1 mouse cellular context compared by ENCODE assay signal in the genomic region with DNA sequence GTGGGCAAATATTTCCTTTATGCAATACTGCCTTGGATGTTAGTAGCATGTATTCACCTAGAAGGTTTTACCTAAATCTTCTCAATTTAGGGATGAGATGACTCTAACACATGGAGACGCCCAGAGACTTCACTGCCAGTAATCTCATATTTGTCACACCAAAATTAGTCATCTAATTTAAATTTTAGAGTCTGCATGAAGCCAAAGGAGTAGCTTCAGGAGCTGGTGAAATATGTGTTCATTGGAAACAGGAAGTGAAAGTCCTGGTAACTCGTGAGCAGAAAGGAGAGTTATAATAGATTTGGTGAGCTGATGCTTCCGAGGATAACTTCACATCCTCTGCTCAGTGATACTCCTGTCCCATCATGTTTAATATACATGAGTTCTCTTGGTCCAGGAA.
TF ChIP-seq lines count a peak whose summit lies in the region.

No protein-coding gene starts in this region.

TF ChIP-seq in MEL, 35 proteins besides CTCF, POLR2A, EP300 and RAD21:
- no peak for TF ChIP-seq MYC (IDR thresholded peaks at IDR 0.05; ENCODE audit: low read depth, low read length)
- no peak for TF ChIP-seq USF2 (IDR thresholded peaks at IDR 0.05; ENCODE audit: borderline replicate concordance in 1 of 2, insufficient read depth in 1 of 2, low read depth in 1 of 2, low read length in 2 of 2)
- TF ChIP-seq NRF1 (IDR thresholded peaks at IDR 0.05; ENCODE audit: insufficient read depth, low read depth, low read length, poor library complexity, severe bottlenecking) = no peak
- peak; percentile 70; the same call in 1 of the 2 replicates for TF ChIP-seq ELF1 (IDR thresholded peaks at IDR 0.05; ENCODE audit: low read depth, low read length)
- no peak for TF ChIP-seq UBTF (IDR thresholded peaks at IDR 0.05; ENCODE audit: borderline replicate concordance, insufficient read depth, low read depth, low read length)
- no peak; the same call in 1 of the 2 replicates for TF ChIP-seq RCOR1 (IDR thresholded peaks at IDR 0.05; ENCODE audit: low read depth, low read length)
- TF ChIP-seq ZNF384 (IDR thresholded peaks at IDR 0.05; ENCODE audit: low read depth, low read length) = no peak
- no peak for TF ChIP-seq ZMIZ1 (IDR thresholded peaks at IDR 0.05; ENCODE audit: low read depth, low read length)
- no peak for TF ChIP-seq MAZ (IDR thresholded peaks at IDR 0.05; ENCODE audit: low read depth, low read length)
- no peak for TF ChIP-seq USF1 (IDR thresholded peaks at IDR 0.05; ENCODE audit: low read depth, low read length)
- peak; percentile 37; the same call in 1 of the 2 replicates for TF ChIP-seq BHLHE40 (IDR thresholded peaks at IDR 0.05; ENCODE audit: borderline replicate concordance, low read depth, low read length)
- TF ChIP-seq ZC3H11A (IDR thresholded peaks at IDR 0.05; ENCODE audit: low read depth, low read length) = no peak
- TF ChIP-seq MAX (IDR thresholded peaks at IDR 0.05; ENCODE audit: low read length) = 0 out of 2 replicates have a peak, but pooled peaks have one; percentile 13
- TF ChIP-seq ZKSCAN1 (IDR thresholded peaks at IDR 0.05; ENCODE audit: low read depth, low read length) = no peak
- no peak for TF ChIP-seq HCFC1 (IDR thresholded peaks at IDR 0.05; ENCODE audit: low read depth, low read length)
- peak; percentile 25 for TF ChIP-seq SIN3A (IDR thresholded peaks at IDR 0.05; ENCODE audit: low read length)
- no peak for TF ChIP-seq POLR2AphosphoS2 (IDR thresholded peaks at IDR 0.05; ENCODE audit: low read length)
- TF ChIP-seq MYB (IDR thresholded peaks at IDR 0.05; ENCODE audit: low read depth, low read length) = no peak
- TF ChIP-seq MAFK (IDR thresholded peaks at IDR 0.05; ENCODE audit: borderline replicate concordance, low read depth, low read length) = no peak
- 0 out of 2 replicates have a peak, but pooled peaks have one; percentile 26 for TF ChIP-seq NELFE (IDR thresholded peaks at IDR 0.05; ENCODE audit: low read depth, low read length)
- TF ChIP-seq MEF2A (IDR thresholded peaks at IDR 0.05; ENCODE audit: extremely low read depth, insufficient replicate concordance, low read depth, low read length, poor library complexity, severe bottlenecking) = no peak
- no peak for TF ChIP-seq SMC3 (IDR thresholded peaks at IDR 0.05; ENCODE audit: low read depth, low read length)
- no peak for TF ChIP-seq E2F4 (IDR thresholded peaks at IDR 0.05; ENCODE audit: borderline replicate concordance, low read depth, low read length)
- TF ChIP-seq KAT2A (conservative IDR thresholded peaks at IDR 0.05; ENCODE audit: low read depth, low read length) = no peak
- TF ChIP-seq CHD2 (IDR thresholded peaks at IDR 0.05; ENCODE audit: low read length) = no peak
- no peak for TF ChIP-seq CHD1 (IDR thresholded peaks at IDR 0.05; ENCODE audit: low read depth, low read length)
- TF ChIP-seq TAL1 (IDR thresholded peaks at IDR 0.05; ENCODE audit: low read length) = no peak
- no peak for TF ChIP-seq JUND (IDR thresholded peaks at IDR 0.05; ENCODE audit: low read depth, low read length)
- no peak for TF ChIP-seq GATA1 (IDR thresholded peaks at IDR 0.05; ENCODE audit: low read depth, low read length)
- TF ChIP-seq TBP (IDR thresholded peaks at IDR 0.05; ENCODE audit: low read depth, low read length) = 0 out of 2 replicates have a peak, but pooled peaks have one; percentile 36
- 0 out of 2 replicates have a peak, but pooled peaks have one; percentile 10 for TF ChIP-seq ETS1 (IDR thresholded peaks at IDR 0.05; ENCODE audit: low read depth, low read length)
- TF ChIP-seq GABPA (IDR thresholded peaks at IDR 0.05; ENCODE audit: low read depth, low read length) = no peak
- TF ChIP-seq POLR2AphosphoS5 (IDR thresholded peaks at IDR 0.05; ENCODE audit: borderline replicate concordance, low read depth, low read length) = no peak
- no peak for TF ChIP-seq TCF12 (IDR thresholded peaks at IDR 0.05; ENCODE audit: low read depth, low read length)
- no peak; the same call in 1 of the 2 replicates for TF ChIP-seq MXI1 (IDR thresholded peaks at IDR 0.05; ENCODE audit: low read depth, low read length)
